Mouse (Mus musculus): Measurements from ENCODE around the gene Tnfsf12.

- TF ChIP-seq POLR2A (IDR thresholded peaks at IDR 0.05; ENCODE audit: low read depth, low read length), result no peak
- TF ChIP-seq CTCF (IDR thresholded peaks at IDR 0.05; ENCODE audit: extremely low read depth, insufficient read length, insufficient replicate concordance, low read depth, low read length), result no peak
Measured at GRCm38 (mm10) chr11:69704613-69705010, 9.0 kb upstream of the Tnfsf12 start.
